Mouse (Mus musculus): Measurements from ENCODE around the gene C530008M17Rik. TPM values are rescaled to one million over a fixed set of nuclear protein-coding genes. Genes with fewer than 3 reads are reported as not detected.

C530008M17Rik gene
- polyA plus RNA-seq, 1 experiment, result 3.2 TPM

- no peak for DNase-seq (ENCODE audit: low spot score)
These were observed 180.7 kb downstream of the C530008M17Rik start for GRCm38 (mm10) chr5:76837018-76837417.

DNA sequence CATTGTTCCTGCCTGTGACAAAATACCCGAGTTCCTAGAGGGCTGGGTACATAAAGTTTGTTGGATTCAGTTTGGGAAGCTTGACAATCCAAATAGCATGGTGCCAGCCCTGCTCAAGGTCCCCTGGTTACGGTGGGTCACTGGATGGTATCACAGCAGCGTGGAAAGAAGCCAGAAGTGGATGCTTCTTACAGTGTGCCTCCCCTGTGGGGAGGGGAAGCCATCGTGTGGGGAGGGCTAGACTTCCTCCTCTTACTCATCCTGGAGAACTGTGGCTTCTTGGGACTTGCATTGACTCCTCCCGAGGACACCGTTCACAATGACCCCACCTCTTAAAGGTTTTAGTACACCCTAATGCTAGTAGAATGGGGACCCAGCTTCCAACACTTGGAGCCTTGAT is 183.5 kb downstream of the C530008M17Rik start:
- no peak for DNase-seq (ENCODE audit: low spot score)

GRCm38 (mm10) chr5:76841859-76842258 is 185.5 kb downstream of the C530008M17Rik start:
- no peak for DNase-seq (ENCODE audit: low spot score)

- DNase-seq (ENCODE audit: low spot score), result no peak
These were observed 187.1 kb downstream of the C530008M17Rik start for GRCm38 (mm10) chr5:76843448-76843847.

DNA sequence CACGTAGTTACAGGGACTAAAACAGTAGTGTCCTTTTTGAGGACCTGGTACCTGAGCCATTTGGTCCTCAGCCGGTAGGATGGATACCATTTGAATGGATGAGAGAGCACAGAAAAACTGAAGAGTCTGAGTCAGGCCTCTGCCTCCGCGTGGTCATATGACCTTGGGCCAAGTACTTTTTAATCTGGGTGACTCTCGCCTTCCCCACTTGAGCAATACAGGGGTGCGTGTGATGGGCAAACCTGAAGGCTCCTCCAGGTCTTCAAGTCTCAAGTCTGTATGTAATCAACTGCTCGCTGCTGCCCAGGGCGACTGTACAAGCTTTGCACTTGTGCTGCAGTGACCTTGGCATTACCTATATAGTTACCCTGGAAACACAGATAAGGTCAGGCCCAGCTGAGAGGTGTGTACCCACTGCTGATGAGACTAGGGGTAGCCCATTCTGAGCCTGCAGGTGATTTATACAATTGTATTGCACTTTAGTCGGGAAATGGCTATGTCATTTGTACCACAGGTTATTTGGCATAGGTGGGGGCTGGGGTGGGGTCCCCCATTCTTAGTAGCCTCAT is 187.6 kb downstream of the C530008M17Rik start:
- no peak for DNase-seq (ENCODE audit: low spot score)

DNA sequence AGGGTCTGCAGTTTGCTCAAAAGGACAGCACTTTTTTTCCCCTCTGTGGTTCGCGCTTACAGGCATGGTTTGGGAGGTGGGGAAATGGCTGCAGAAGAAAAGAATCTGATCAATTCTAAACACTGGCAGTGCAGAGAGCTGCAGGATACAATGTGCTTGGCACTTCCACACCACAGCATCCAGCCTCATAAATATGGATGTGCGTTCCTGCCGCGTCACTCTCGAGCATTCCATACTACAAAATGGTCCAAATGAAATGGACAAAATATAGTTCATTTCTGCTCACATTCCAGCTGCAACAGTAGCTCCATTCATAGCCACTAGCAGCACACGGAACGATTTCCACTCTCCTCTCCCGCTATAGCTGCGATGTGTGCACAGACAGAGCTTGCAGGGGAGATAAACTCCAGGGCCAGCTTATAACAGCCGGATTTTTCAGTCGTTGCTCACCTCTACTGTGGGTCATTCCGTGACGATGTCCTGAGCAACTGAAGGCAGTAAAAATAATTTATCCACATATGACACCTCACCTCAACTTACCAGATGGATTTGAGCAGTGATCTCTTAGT is 188.4 kb downstream of the C530008M17Rik start:
- DNase-seq (ENCODE audit: low spot score), result no peak

- no peak for DNase-seq (ENCODE audit: low spot score)
These were observed 190.8 kb downstream of the C530008M17Rik start for GRCm38 (mm10) chr5:76847106-76847505.

- DNase-seq (ENCODE audit: low spot score), result no peak
These were observed 195.0 kb downstream of the C530008M17Rik start for GRCm38 (mm10) chr5:76851316-76851715.

DNA sequence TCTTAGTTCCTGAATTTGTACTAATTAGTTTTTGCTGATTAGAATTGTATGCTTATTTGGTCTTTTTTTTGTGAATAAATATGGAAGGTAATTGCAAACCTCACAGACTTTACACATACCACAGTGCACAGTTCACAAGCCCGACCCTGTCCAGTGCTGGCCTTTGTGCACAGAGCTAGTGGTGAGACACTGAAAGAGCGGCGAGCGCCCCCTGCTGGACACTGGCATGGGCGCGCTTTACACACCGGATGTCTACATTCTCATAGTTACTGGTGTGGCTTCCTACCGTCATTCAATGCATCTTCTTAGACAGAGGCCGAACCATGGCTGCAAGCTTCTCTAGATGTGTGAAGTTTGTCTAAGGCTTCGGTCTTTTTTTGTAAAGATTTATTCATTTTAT is 197.2 kb downstream of the C530008M17Rik start:
- DNase-seq (ENCODE audit: low spot score), result peak; percentile 61

DNA sequence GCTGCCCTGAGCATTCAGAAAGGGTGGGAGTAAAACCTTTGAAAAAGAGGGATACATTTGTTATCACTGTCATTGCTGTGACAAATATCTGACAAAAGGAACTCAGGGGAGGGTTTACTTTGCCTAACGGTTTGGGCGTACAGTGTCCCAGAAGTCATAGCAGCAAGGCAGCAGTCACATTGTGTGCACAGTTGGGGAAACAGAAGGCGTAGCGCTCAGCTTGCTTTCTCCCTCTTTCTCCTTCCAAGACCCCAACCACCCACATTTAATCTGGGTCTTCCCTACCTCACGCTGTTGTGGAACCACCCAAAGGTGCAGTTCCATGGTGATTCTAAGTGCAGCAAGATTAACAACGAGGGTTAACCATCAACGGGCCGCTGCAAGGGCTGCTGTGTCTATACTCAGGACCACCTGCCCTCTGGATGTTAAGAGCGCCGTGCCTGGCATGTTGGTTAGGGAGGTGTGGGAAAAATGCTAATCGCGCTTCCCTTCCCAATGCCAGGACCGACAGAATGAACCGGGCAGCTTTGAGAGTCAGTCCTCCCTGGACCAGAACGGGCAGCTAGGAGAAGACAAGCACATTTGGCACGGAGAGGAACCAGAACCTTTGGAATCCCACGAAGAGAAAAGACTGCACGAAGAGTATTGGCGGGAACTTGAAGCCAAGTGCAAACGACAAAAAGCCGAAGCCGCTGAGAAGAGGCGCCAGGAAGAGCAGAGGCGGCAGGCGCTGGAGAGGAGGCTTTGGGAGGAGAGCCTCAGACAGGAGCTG is 199.7 kb downstream of the C530008M17Rik start:
- DNase-seq (ENCODE audit: low spot score), result no peak

GRCm38 (mm10) chr5:76857103-76858015 is 201.0 kb downstream of the C530008M17Rik start:
- DNase-seq (ENCODE audit: low spot score), result no peak

DNA sequence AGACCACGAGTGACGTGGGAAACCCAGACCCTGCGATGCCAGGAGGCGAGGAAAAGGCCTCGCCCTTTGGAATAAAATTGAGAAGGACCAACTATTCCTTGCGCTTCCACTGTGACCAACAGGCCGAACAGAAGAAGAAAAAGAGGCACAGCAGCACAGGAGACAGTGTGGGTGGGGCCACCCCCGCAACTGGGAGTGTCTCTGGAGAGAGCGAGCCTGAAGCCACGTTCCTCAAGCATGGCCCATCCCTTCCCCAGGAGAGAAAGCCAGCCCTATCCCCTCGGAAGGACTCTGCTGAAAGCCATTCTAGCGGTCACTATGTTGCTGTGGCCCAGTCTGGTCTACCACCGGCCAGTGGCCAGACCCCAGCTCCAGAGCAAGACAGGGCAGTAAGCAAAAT is 202.1 kb downstream of the C530008M17Rik start:
- no peak for DNase-seq (ENCODE audit: low spot score)

- no peak for DNase-seq (ENCODE audit: low spot score)
These were observed 210.5 kb downstream of the C530008M17Rik start for GRCm38 (mm10) chr5:76866819-76867218.

- no peak for DNase-seq (ENCODE audit: low spot score)
These were observed 212.5 kb downstream of the C530008M17Rik start for GRCm38 (mm10) chr5:76868693-76869286.

GRCm38 (mm10) chr5:76869553-76869952 is 213.2 kb downstream of the C530008M17Rik start:
- no peak for DNase-seq (ENCODE audit: low spot score)

GRCm38 (mm10) chr5:76876106-76876758 is 219.9 kb downstream of the C530008M17Rik start:
- no peak for DNase-seq (ENCODE audit: low spot score)

DNA sequence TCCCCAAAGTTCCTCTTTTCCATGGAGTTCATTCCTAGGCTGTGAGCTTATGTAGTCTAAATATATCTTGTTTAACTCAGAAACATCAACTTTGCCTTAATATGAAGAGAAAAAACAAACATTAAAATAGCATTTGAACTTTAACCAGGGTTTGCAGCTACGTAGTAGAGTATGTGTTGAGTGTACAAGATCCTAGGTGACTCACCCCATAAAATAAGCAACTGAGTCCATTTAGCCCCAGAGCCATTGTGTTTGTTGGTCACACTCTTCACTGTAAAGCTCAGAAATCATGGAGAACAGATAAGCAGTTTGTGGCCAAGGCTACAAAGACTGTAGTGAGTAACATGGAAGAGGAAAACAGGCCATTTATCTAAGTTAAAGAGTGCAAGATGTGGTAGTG is 227.8 kb downstream of the C530008M17Rik start:
- DNase-seq (ENCODE audit: low spot score), result no peak

DNA sequence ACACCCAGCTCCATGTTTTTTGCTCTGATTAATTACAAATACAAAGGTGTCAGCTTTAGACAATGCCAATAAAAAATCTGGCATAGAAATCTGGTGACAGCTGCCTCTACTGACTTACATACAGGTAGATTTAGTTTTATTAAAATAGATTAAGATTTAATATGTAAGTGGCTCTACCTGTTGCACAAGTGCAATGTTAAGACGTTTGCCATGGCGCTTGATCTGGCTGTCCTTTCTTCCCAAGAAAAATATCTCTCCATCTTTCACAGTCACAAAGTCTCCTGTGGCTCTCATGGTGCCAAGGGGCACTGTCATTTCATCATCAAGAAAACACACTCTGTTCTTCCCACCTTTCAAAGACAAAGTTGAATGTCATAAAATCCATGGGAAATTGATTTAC is 230.7 kb downstream of the C530008M17Rik start:
- no peak for DNase-seq (ENCODE audit: low spot score)

GRCm38 (mm10) chr5:76892608-76893007 is 236.3 kb downstream of the C530008M17Rik start:
- DNase-seq (ENCODE audit: low spot score), result no peak

DNA sequence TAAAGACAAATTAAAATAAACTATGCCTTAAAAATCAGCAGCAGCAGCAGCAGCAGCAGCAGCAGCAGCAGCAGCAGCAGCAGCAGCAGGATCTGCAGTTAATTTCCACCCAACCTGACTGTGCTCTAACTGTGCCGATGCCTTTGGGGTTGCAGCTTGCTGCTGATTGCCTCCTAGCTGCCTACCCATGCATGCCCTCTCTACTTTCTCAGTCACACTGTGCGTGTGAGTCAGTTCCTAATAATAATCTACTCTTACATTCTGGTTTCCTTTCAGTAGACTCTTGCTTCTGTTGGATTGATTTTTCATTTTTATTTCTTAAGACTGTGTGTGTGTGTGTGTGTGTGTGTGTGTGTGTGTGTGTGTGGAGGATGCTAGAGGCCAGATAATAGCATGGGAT is 236.8 kb downstream of the C530008M17Rik start:
- DNase-seq (ENCODE audit: low spot score), result no peak

DNA sequence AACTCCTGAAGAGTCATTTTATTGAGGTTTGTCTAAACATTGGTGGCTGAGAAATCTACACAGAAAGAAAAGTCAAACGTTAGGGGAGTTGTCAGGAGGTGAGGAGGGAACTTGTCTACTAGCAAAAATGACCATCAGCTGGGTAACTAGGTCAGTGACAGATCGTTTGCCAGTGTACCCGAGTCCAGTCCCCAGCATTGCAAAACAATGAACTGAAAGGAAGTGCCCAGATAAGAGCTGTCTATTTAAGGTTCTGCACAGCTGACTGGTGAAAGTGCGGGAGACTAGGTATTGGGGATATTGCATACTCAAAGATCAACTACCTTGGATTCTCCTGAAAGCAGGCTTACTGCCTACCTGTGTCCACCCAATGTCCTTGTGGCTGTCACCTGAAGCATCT is 245.8 kb downstream of the C530008M17Rik start:
- no peak for DNase-seq (ENCODE audit: low spot score)
